In the genomic region with DNA sequence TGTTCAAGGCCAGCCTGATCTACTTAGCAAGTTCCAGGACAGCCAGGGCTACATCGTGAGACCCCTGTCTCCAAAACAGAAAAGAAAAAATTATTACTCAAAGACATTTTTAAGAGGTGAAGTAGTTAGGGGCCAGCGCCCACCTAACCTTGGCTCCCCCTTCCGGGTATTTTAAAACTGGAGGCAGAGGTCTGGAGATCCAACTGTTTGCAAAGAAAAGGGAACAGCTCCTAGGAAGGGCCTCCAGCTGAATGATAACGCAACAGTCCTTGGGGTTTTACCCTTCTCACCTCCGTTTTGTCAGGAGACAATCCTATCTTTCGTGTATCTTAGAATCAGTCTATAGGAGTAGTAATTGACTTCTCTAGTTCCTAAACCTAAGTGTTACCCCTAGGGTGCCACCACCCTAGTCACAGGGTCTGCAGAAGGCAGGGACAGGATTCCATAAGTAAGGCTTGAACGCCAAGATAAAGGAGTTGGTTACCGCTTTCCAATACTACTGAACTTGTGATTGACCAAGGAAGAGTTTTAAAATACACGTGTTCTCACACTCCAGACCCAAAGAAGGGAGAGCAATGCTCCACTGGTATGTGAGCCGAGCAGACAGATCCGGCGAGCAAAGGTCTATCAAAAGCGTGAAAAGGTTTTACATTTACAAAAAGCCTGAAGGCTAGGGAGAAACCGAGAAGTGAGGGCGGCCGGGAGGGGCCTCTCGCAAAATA, we compare ENCODE assay signal across 8 mouse cellular contexts. TPM values are rescaled to one million over a fixed set of nuclear protein-coding genes. Genes with fewer than 3 reads are reported as not detected.
A peak's percentile ranks its signal among the peaks of the same experiment; 100 is the strongest.
DNase-seq lines count a peak whose midpoint lies in the region; ATAC-seq and TF ChIP-seq lines count a peak whose summit lies in the region.

No protein-coding gene starts in this region.

- peaks cover 3% of the 10 kb centered on the region; the same call in 1 of the 2 replicates for H3K36me3 ChIP-seq in heart, embryonic 16.5 days (ENCODE audit: control insufficient read depth, insufficient read depth)
- peaks cover 16% of the 10 kb centered on the region for H3K36me3 ChIP-seq in hindbrain, embryonic 12.5 days
- no peaks in the 10 kb centered on the region for H3K36me3 ChIP-seq in midbrain, embryonic 11.5 days (ENCODE audit: control insufficient read depth, insufficient read depth, low read length)

- peak overlapping the region; percentile 90 for H3K27ac ChIP-seq in heart, embryonic 16.5 days (ENCODE audit: low read length)
- H3K27ac ChIP-seq in bone marrow, adult 2 months (ENCODE audit: control insufficient read depth, insufficient read depth, low read depth, low read length, poor library complexity): peak overlapping the region; percentile 91
- H3K27ac ChIP-seq in hindbrain, embryonic 12.5 days: peak overlapping the region; percentile 78
- H3K27ac ChIP-seq in midbrain, embryonic 11.5 days (ENCODE audit: low read depth, low read length): no peak overlapping the region

- TF ChIP-seq CTCF in bone marrow, adult 2 months (IDR thresholded peaks at IDR 0.05; ENCODE audit: control insufficient read depth, insufficient read depth, low read length): no peak

- H3K27me3 ChIP-seq in heart, embryonic 16.5 days (ENCODE audit: control insufficient read depth, insufficient read depth, low read length): no peaks in the 10 kb centered on the region
- no peaks in the 10 kb centered on the region for H3K27me3 ChIP-seq in hindbrain, embryonic 12.5 days
- H3K27me3 ChIP-seq in midbrain, embryonic 11.5 days (ENCODE audit: control insufficient read depth, insufficient read depth, low read length): no peaks in the 10 kb centered on the region

- H3K9me3 ChIP-seq in heart, embryonic 16.5 days (replicated peaks; ENCODE audit: control insufficient read depth, low read length): no peaks in the 10 kb centered on the region
- H3K9me3 ChIP-seq in hindbrain, embryonic 12.5 days (replicated peaks): no peaks in the 10 kb centered on the region
- H3K9me3 ChIP-seq in midbrain, embryonic 11.5 days (ENCODE audit: control insufficient read depth, low read length): no peaks in the 10 kb centered on the region

- peak overlapping the region; percentile 71 for H3K4me2 ChIP-seq in heart, embryonic 16.5 days (ENCODE audit: low read depth, low read length)
- H3K4me2 ChIP-seq in hindbrain, embryonic 12.5 days (replicated peaks): peak overlapping the region; percentile 79
- peak overlapping the region; percentile 79 for H3K4me2 ChIP-seq in midbrain, embryonic 11.5 days

- H3K9ac ChIP-seq in heart, embryonic 16.5 days (ENCODE audit: low read length): peak overlapping the region; percentile 78
- H3K9ac ChIP-seq in hindbrain, embryonic 12.5 days: peak overlapping the region; percentile 75
- peak overlapping the region; percentile 83 for H3K9ac ChIP-seq in midbrain, embryonic 11.5 days (ENCODE audit: low read length)

- peak overlapping the region; percentile 75 for H3K4me3 ChIP-seq in heart, embryonic 16.5 days (ENCODE audit: low read length)
- peak overlapping the region; percentile 84 for H3K4me3 ChIP-seq in bone marrow, adult 2 months (replicated peaks; ENCODE audit: control insufficient read depth, low read depth, low read length)
- peak overlapping the region; percentile 81 for H3K4me3 ChIP-seq in hindbrain, embryonic 12.5 days
- H3K4me3 ChIP-seq in midbrain, embryonic 11.5 days (ENCODE audit: low read depth, low read length): peak overlapping the region; percentile 79

- no peak for TF ChIP-seq POLR2A in bone marrow, adult 2 months (IDR thresholded peaks at IDR 0.05; ENCODE audit: borderline replicate concordance, control insufficient read depth, low read depth, low read length)

- no peak for DNase-seq in heart, adult 11 months
- DNase-seq in midbrain, embryonic 11.5 days (ENCODE audit: low spot score, missing footprints): peak; percentile 85
- no peak for DNase-seq in T-cell, adult 2 months (ENCODE audit: low spot score)
- no peak for DNase-seq in adrenal gland, postnatal 10 days

- no peak for ATAC-seq in heart, embryonic 16.5 days (replicated peaks; ENCODE audit: extremely low read depth, insufficient read depth, low FRiP score)
- no peak for ATAC-seq in hindbrain, embryonic 12.5 days (ENCODE audit: low FRiP score)
- no peak for ATAC-seq in midbrain, embryonic 11.5 days (ENCODE audit: low FRiP score)
- ATAC-seq in monocyte, adult 5-6 weeks (replicated peaks; ENCODE audit: insufficient number of reproducible peaks, low FRiP score, low TSS enrichment, poor library complexity, severe bottlenecking): no peak

- 4% methylated on average over 17 of the region's 17 CpGs for WGBS in heart, embryonic 16.5 days
- WGBS in bone marrow, adult 2 months: 2% methylated on average over 17 of the region's 17 CpGs
- 8% methylated on average over 17 of the region's 17 CpGs for WGBS in hindbrain, embryonic 12.5 days
- 6% methylated on average over 17 of the region's 17 CpGs for WGBS in midbrain, embryonic 11.5 days

- H3K4me1 ChIP-seq in heart, embryonic 16.5 days (ENCODE audit: control insufficient read depth, insufficient read depth, low read length): peaks cover 49% of the 10 kb centered on the region
- H3K4me1 ChIP-seq in bone marrow, adult 2 months (ENCODE audit: control insufficient read depth, insufficient read depth, low read length): peaks cover 11% of the 10 kb centered on the region
- peaks cover 52% of the 10 kb centered on the region for H3K4me1 ChIP-seq in hindbrain, embryonic 12.5 days
- H3K4me1 ChIP-seq in midbrain, embryonic 11.5 days (ENCODE audit: control insufficient read depth, insufficient read depth, low read length): peaks cover 48% of the 10 kb centered on the region

RNA-seq across cellular contexts. Expression of a gene that starts 0.9 kb away (rescaled TPM):
- polyA plus RNA-seq in heart, embryonic 16.5 days (2015; fragmentation: Nextera tagmentation; extraction: Ambion mirVana): 9.3 and 9.8 TPM in 2 replicates
- polyA plus RNA-seq in bone marrow, adult 2 months (2011; ENCODE audit: insufficient read depth, insufficient read length, low replicate concordance, missing spikeins): 4.3 and 8.1 TPM in 2 replicates
- polyA plus RNA-seq in hindbrain, embryonic 12.5 days (2016; fragmentation: Nextera tagmentation; extraction: Ambion mirVana): 16.7 and 17.3 TPM in 2 replicates
- 16.0 and 17.4 TPM in 2 replicates for polyA plus RNA-seq in midbrain, embryonic 11.5 days (2014; fragmentation: Nextera tagmentation; extraction: Ambion mirVana)
- total RNA-seq in monocyte, adult 5-6 weeks (2017): 13.7 to 17.6 TPM (median 15.4 TPM) in 3 replicates
- total RNA-seq in adrenal gland, postnatal 10 days (2021): 10 to 100 TPM in 1 of 2 experiments, 1 to 10 TPM in 1; 7.7 to 10.2 TPM

RNA-seq across cellular contexts. Expression of a gene that starts 1.1 kb away (rescaled TPM):
- 4.3 and 4.6 TPM in 2 replicates for polyA plus RNA-seq in heart, embryonic 16.5 days (2015; fragmentation: Nextera tagmentation; extraction: Ambion mirVana)
- polyA plus RNA-seq in bone marrow, adult 2 months (2011; ENCODE audit: insufficient read depth, insufficient read length, low replicate concordance, missing spikeins): 2.9 and 11.1 TPM in 2 replicates
- 9.8 and 9.9 TPM in 2 replicates for polyA plus RNA-seq in hindbrain, embryonic 12.5 days (2016; fragmentation: Nextera tagmentation; extraction: Ambion mirVana)
- polyA plus RNA-seq in midbrain, embryonic 11.5 days (2014; fragmentation: Nextera tagmentation; extraction: Ambion mirVana): 9.2 and 10.1 TPM in 2 replicates
- 13.8 to 29.7 TPM (median 16.2 TPM) in 3 replicates for total RNA-seq in monocyte, adult 5-6 weeks (2017)
- total RNA-seq in adrenal gland, postnatal 10 days (2021): 10 to 100 TPM; 19.7 to 20.7 TPM

RNA-seq across cellular contexts. Expression of a gene that starts 35.2 kb away (rescaled TPM):
- 50.9 and 52.7 TPM in 2 replicates for polyA plus RNA-seq in heart, embryonic 16.5 days (2015; fragmentation: Nextera tagmentation; extraction: Ambion mirVana)
- 6.7 and 34.2 TPM in 2 replicates for polyA plus RNA-seq in bone marrow, adult 2 months (2011; ENCODE audit: insufficient read depth, insufficient read length, low replicate concordance, missing spikeins)
- polyA plus RNA-seq in hindbrain, embryonic 12.5 days (2016; fragmentation: Nextera tagmentation; extraction: Ambion mirVana): 23.2 and 28.1 TPM in 2 replicates
- polyA plus RNA-seq in midbrain, embryonic 11.5 days (2014; fragmentation: Nextera tagmentation; extraction: Ambion mirVana): 46.2 and 51.7 TPM in 2 replicates
- 0.58 to 7.1 TPM (median 3.8 TPM) in 3 replicates for total RNA-seq in monocyte, adult 5-6 weeks (2017)
- total RNA-seq in adrenal gland, postnatal 10 days (2021): 100 to 1,000 TPM in 1 of 2 experiments, 10 to 100 TPM in 1; 89.0 to 103 TPM

RNA-seq across cellular contexts. Expression of a gene that starts 48.1 kb away (rescaled TPM):
- 18.9 and 21.1 TPM in 2 replicates for polyA plus RNA-seq in heart, embryonic 16.5 days (2015; fragmentation: Nextera tagmentation; extraction: Ambion mirVana)
- polyA plus RNA-seq in bone marrow, adult 2 months (2011; ENCODE audit: insufficient read depth, insufficient read length, low replicate concordance, missing spikeins): 4.1 and 11.7 TPM in 2 replicates
- polyA plus RNA-seq in hindbrain, embryonic 12.5 days (2016; fragmentation: Nextera tagmentation; extraction: Ambion mirVana): 18.2 and 20.2 TPM in 2 replicates
- polyA plus RNA-seq in midbrain, embryonic 11.5 days (2014; fragmentation: Nextera tagmentation; extraction: Ambion mirVana): 10.2 and 13.6 TPM in 2 replicates
- 7.8 to 17.2 TPM (median 10.3 TPM) in 3 replicates for total RNA-seq in monocyte, adult 5-6 weeks (2017)
- total RNA-seq in adrenal gland, postnatal 10 days (2021): 10 to 100 TPM; 31.8 to 43.9 TPM

RNA-seq across cellular contexts. Expression of a gene that starts 49.2 kb away (rescaled TPM):
- 86.7 and 95.8 TPM in 2 replicates for polyA plus RNA-seq in heart, embryonic 16.5 days (2015; fragmentation: Nextera tagmentation; extraction: Ambion mirVana)
- 39.0 and 41.0 TPM in 2 replicates for polyA plus RNA-seq in bone marrow, adult 2 months (2011; ENCODE audit: insufficient read depth, insufficient read length, low replicate concordance, missing spikeins)
- polyA plus RNA-seq in hindbrain, embryonic 12.5 days (2016; fragmentation: Nextera tagmentation; extraction: Ambion mirVana): 75.5 and 76.7 TPM in 2 replicates
- 52.3 and 59.3 TPM in 2 replicates for polyA plus RNA-seq in midbrain, embryonic 11.5 days (2014; fragmentation: Nextera tagmentation; extraction: Ambion mirVana)
- total RNA-seq in monocyte, adult 5-6 weeks (2017): 279 to 316 TPM (median 279 TPM) in 3 replicates
- 100 to 1,000 TPM; 105 to 118 TPM for total RNA-seq in adrenal gland, postnatal 10 days (2021)
